Mouse (Mus musculus) thymus, postnatal 36 days (tissue): ENCODE measurements around the gene Sit1.
"Not testable (repeated sequence)": the region's sequence is repeated elsewhere in the genome, so short reads cannot be mapped to it uniquely, and the experiment has no call there.

ENCODE experiments used
- DNase-seq, 2 experiments: peaks; one replicate each; pipeline ENCODE4 v3.0.0; 2022; ENCODE audit warnings: mixed read lengths in 2 of 2

The Sit1 gene

DNA sequence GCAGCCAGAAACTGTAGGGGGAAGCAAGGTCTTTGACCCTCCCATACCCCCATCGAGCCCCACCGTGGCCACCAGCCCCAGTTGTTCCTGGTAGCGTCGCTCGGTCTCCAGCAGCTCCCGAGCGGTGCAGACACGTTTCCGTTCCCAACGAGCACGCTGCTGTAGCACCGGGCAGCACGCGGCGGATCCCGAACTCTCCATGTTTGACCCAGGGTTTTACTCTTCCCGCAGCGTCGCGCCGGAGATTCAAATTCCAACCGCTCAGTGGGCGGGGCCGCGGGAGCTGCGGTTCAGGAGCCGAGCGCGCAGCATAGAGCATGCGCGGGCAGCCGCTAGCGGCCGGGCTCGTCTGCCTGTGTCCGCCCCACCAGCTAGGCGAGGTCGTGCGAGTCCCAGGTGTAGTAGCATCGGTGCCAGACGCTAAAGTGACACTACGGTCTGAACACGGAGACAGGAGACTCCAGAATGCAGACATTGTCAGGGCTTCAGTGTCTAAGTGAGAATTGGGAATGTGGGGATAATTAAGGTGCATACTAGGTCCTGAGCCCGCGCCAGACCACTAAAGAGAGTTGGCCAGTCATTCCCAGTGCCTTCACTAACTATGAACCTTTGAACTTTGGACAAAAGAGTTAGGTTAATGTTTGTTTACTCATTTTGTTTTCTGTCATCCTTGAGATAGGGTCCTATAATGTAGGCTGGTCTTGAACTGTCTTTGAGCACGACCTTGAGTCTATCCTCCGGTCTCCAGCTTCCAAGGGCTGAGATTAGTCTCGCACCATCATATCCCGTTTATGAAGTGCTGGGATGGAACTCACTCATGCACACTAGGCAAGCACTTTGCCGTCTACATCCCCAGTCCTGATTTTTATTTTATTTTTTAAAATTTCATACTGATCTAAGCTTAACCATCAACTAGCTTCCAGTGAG, 16.1 kb upstream of the Sit1 start, which contains the start of gene Arhgef39:
Gene Arhgef39, minus strand, starts transcription at position 289 of the 927 bp plus-strand sequence.
- peak; percentile 79 to 81 for DNase-seq

- peak; percentile 63 to 66 for DNase-seq
Measured at GRCm38 (mm10) chr4:43498983-43499382, 15.4 kb upstream of the Sit1 start.

GRCm38 (mm10) chr4:43497946-43498345, 14.4 kb upstream of the Sit1 start:
- no peak for DNase-seq

GRCm38 (mm10) chr4:43497405-43497804, 13.9 kb upstream of the Sit1 start:
- DNase-seq = no peak

- no peak for DNase-seq
Measured at GRCm38 (mm10) chr4:43496587-43496986, 13.1 kb upstream of the Sit1 start.

DNA sequence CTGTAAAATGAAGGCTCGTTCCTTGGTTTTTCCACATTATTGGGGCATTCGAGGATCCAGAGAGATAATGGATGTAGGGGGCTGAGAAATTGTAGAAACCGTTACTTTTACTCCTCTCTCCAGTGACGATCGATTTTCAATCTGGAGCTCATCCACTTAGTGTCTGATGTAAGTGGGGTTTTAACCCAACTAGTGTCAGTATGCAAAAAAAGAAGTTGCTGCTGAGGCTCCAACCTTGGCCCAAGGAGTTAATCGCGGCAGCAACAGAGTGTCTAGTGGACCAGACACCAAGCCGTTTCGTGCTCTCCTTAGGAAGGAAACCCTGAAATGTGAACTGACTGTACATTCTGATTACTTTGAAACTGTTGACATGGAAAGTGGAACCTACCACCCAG, 10.3 kb upstream of the Sit1 start:
- DNase-seq = no peak

DNA sequence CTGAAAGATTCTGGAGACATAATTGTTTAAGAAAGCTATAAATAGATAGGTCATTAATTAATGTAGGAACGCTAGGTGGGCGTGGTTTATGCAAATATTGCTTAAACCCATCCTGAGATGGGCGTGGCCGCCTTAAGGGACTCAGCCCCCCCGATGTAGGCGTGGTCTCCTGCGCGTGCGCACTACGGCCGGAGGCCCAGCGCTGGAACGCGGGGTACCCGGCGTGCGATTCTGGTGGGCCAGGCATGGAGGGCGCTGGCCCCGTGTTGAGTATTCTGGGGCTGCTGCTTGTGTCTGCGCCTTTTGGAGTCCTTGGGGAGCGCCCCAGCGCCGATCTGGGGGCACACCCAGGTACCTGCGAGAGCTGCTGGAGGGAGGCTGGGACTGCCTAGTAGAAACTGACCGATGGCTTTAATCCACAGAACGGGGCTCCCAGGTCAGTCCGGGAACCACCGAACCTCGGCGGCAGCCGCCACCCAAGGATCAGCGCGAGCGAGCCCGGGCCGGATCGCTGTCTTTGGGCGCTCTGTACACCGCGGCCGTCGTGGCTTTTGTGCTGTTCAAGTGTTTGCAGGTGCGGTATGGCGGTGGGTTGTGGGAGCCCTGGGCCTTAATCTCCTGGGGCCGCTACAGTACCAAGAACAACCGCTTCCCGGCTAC, 9.8 kb upstream of the Sit1 start:
- peak; percentile 98 to 99 for DNase-seq

DNA sequence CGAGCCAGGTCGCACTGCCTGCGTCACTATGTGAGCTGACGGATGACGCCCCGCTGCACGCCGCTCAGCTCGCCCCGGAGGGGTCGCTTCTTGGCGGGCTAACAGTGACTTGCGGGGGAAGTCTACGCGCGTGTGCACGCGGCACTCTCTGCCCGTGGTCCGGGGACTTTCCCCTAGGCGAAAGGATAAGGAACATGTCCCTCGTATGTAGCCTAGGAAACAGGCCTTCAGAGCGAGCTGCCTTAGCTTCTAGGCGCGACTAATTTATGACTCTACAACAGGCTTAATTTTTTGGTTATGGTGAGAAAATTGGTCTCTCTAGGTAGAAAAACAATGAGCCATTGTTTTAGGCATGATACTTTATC, 9.3 kb upstream of the Sit1 start, which contains the start of gene Ccdc107:
Gene Ccdc107, plus strand, starts transcription at position 80 of the 365 bp plus-strand sequence.
- DNase-seq = peak; percentile 87 to 95

DNA sequence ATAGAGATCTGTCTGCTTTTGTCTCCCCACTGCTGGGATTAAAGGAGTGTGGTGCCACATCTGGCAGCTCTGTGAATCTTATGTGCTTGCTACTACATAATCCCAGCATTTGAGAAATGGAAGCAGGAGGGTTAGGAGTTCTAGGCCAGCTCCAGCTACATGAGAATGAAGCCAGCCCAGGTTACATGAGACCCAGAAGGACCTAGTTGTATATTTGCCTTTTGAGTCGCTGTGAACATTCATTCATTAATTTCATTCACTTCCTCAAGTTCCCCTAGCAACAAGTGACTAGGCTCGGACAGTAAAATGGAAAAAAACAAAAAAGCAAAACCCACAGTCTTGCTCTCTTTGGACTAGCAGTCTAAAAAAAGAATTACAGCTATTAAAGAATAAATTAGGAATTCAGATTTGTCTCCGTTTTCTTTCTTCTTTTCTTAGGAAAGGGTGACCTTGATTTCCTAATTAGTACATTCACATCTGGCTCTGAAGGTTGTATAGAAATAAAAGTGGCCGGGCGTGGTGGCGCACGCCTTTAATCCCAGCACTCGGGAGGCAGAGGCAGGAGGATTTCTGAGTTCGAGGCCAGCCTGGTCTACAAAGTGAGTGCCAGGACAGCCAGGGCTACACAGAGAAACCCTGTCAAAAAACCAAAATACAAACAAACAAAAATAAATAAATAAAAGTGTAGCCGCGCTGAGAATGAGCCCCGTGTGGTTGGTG, 8.7 kb upstream of the Sit1 start:
- DNase-seq = no peak

DNA sequence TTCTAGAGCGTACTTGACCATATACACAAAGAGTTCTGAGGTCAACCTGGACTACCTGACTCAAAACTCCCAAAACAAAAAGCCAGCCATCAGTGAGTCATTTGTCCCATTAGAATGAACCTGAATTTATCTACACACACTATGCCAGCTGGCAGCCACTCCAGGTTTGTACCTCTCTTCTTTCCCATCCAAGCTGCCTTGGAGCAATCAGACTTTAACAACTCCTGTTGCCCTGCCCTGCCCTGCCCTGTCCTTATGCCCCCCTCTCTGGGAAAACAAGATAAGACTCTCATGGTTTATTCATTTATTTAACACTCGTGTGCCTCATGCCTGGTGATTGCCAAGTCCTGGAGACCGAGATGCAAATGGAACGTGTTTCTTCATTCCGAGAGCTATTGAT, 7.3 kb upstream of the Sit1 start:
- DNase-seq = no peak

- DNase-seq = no peak
Measured at GRCm38 (mm10) chr4:43489611-43490010, 6.1 kb upstream of the Sit1 start.

- not testable (repeated sequence) for DNase-seq
Measured at GRCm38 (mm10) chr4:43485666-43486065, 2.1 kb upstream of the Sit1 start.

DNA sequence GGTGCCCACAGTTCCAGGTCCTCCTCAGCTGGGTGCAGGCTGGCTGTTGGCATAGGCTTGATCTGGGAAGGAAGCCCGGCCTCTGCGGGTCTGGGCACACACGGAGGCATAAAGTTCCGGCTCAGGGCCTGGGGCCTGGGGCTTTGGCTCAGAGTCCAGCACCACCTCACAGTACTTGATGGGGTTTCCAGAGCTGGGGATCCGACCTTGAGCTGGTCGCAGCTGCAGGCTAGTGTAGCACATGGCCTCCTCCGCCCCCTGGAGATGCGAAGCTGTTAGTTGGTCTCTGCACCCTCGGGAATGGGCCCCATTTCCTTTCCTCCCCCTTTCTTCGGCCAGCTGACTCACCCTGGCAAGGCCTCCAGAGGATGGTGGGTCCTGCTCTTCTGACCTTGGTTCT, 943 bp downstream of the Sit1 start:
- peak; percentile 48 to 62 for DNase-seq

DNA sequence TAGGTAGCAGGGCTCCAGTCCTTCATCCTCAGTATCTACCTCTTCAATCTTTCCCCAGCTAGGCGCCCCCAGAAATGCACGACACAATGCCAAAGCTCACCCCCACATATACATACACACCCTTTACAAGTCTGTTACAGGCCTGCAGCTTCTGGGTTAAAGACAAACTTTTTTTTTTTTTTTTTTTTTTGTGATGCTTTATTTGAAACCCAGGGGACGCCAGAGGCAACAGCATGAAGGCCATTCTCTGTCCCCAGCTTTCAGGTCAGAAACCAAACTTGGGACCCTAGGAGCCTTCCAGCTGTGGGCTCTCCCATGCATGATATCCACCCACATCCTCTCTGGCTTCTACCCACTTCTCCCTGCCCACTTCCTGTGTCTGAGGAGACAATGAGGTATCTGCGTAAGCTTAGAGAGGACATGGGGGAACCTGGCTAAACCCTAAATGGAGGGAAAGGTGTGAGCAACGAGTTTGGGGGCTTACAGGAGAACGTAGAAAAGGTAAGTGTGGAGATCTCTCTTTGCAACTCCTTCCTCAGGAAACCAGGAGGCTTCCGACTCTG, 1.6 kb downstream of the Sit1 start:
- peak; percentile 67 to 71 for DNase-seq

- DNase-seq = no peak
Measured at GRCm38 (mm10) chr4:43480985-43481384, 2.5 kb downstream of the Sit1 start.

- DNase-seq = peak; percentile 75 to 79
Measured at GRCm38 (mm10) chr4:43478906-43479832, 4.4 kb downstream of the Sit1 start.

- no peak for DNase-seq
Measured at GRCm38 (mm10) chr4:43478534-43478858, 5.0 kb downstream of the Sit1 start.

- DNase-seq = peak; percentile 86 to 90
Measured at GRCm38 (mm10) chr4:43477857-43478533, 5.5 kb downstream of the Sit1 start.

DNA sequence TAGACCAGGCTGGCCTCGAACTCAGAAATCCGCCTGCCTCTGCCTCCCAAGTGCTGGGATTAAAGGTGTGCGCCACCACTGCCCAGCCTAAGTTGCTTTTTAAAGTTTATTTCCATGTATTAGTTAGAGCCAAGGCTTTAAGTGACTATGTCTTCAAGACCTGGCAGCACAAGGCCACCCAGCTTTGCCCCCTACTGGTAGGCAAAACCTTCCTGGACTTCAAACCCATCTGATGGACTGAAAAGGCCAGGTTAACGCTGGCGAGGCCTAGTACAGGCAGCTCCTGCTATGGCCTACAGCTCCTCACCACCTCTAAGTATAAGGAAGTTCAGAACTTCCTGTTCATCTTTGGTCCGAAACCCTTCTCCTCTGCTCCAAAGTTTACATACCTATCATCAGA, 6.9 kb downstream of the Sit1 start:
- DNase-seq = peak; percentile 25 to 39

DNA sequence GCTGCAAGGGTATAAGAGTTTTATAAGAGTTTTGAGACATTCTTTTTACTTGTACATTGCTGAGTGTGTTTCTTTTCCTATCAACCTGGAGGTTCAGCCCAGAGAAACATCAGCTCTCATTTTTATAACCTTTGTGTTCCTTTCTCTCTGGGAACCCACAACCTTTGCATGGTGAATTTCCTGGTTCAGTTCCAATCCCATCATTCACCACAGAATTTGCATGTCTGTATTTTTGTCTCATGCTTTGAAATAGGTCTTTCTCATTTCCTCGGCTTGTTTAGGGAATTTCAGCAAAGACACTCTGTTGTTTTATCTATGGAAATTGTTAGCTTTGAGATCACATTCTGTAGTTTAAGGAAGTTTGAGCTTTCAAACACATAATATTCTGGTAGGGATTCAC, 9.9 kb downstream of the Sit1 start:
- no peak for DNase-seq

GRCm38 (mm10) chr4:43470301-43470700, 13.2 kb downstream of the Sit1 start:
- DNase-seq = no peak
